Mouse (Mus musculus) fibroblast of lung, adult 2 months (primary cell): ENCODE measurements around the gene Uaca.

ENCODE experiments used
- DNase-seq: peaks from one replicate; pipeline ENCODE4 v3.0.0-alpha.2; 2011; ENCODE audit warnings: low read depth

Gene Uaca

GRCm38 (mm10) chr9:60794210-60794840 is at the start of gene Uaca:
Uaca (plus strand) TSS chr9:60794542.
- DNase-seq = peak; percentile 81

- DNase-seq = no peak
Measured at GRCm38 (mm10) chr9:60744971-60745370, 49.4 kb upstream of the Uaca start.

- no peak for DNase-seq
Measured at GRCm38 (mm10) chr9:60746561-60746960, 47.8 kb upstream of the Uaca start.

DNA sequence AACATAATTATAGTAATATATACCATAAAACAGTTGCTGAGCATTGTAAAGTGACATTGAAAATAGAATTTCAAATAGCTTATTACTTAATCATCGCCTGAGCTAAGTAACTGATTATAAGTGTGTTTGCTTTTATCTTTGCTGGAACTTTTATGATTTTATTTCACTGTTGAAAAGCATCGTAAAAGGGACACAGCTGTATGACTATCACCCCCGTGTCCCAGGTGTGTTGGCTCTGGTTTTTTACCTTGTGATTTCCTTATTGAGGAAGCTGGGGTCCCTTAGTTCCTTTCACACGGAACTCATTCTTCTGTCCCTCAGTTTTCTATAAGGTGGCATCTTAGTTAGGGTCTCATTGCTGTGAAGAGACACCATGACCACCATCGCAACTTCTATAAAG is 46.7 kb upstream of the Uaca start:
- DNase-seq = no peak

- no peak for DNase-seq
Measured at GRCm38 (mm10) chr9:60748191-60748590, 46.2 kb upstream of the Uaca start.

DNA sequence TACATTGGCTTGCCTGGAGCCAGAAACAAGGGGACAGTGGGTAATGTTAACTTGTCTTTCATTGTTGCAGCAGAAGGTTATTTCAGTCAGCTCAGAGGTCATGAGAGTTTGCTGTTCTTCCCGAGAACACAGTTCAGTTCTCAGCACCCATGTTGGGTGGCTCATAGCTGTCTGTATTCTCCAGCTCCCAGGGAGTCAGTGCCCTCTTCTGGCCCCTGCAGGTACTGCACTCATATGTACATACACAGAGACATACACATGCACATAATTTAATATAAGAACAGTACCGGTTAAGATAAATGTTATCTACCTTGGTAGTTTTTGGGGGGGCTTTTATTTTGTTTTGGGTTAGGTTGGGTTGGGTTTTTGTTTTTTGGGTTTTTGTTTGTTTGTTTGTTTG is 45.2 kb upstream of the Uaca start:
- DNase-seq = no peak

GRCm38 (mm10) chr9:60751098-60751497 is 43.2 kb upstream of the Uaca start:
- no peak for DNase-seq

DNA sequence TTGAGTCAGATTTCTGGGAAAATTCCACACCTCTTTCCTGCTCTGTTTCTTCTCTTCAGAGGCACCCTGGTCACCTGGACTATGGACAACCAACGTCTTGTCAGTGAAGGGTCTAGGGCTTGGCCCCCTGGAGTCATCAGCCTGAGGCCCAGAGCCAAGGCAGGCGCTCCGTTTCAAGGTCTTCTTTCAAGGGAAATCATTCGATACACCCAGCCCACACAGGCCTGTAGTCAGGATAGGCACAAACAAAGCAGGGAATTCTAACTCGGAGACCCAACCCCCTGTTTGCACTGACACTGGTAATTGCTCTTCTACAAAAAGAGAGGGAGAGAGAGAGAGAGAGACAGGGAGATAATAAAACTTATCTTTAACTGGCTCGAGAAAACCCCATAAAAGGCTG is 42.4 kb upstream of the Uaca start:
- DNase-seq = no peak

DNA sequence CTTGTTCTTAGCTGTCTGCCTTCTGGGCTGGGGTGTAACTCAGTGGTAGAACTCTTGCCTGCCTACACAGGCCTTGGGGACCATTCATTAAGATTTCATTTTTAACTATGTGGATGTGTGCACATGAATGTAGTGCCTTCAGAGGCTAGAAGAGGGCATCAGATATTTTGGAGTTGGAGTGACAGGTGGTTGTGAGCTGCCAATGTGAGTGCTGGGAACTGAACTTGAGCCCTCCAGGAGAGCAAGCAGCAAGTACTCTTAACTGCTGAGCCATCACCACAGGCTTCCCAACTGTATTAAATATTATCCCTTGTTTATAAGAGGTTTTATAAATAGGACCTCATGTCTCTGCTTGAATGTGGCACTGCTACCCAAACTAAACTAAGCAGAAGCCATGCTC is 41.7 kb upstream of the Uaca start:
- no peak for DNase-seq

DNA sequence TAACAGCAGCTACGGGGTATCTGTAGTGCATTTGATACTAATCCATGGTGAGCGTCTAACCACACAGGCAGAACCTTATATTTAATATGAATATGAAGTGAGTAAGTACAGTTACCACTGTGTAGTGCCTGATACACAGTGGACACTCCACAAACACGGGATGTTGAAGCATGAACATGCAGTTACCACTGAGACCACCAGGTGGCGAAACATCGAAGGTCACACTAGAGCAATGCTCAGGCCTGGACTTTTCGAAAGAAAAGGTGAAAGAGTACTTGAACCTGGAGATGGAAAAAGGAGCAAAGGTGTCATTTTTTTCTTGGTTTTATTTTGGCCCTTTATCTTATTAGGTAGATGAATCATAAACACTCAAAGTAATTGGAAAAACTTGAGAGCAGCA is 38.1 kb upstream of the Uaca start:
- no peak for DNase-seq

- no peak for DNase-seq
Measured at GRCm38 (mm10) chr9:60756866-60757740, 37.2 kb upstream of the Uaca start.

- DNase-seq = no peak
Measured at GRCm38 (mm10) chr9:60757817-60758216, 36.5 kb upstream of the Uaca start.

- no peak for DNase-seq
Measured at GRCm38 (mm10) chr9:60759436-60760007, 34.8 kb upstream of the Uaca start.

DNA sequence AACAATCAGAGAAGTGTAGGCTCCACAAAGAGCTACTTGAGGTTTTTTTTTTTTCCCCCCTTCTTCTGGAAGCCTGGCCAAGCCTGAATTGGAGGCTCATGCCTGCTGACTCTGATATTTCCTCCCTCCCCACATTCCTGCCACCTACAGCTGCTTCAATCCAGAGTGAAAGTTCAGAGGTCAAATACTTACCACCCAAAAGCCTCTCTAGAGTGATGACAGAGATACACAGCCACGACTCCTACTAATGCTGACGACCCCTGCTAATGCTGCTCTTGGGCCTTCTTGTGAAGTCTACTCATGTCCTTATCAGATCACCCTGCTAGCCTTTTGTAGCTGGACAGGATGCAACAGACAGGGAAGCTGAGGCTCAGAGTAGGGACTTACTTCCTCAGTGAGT is 29.2 kb upstream of the Uaca start:
- no peak for DNase-seq

DNA sequence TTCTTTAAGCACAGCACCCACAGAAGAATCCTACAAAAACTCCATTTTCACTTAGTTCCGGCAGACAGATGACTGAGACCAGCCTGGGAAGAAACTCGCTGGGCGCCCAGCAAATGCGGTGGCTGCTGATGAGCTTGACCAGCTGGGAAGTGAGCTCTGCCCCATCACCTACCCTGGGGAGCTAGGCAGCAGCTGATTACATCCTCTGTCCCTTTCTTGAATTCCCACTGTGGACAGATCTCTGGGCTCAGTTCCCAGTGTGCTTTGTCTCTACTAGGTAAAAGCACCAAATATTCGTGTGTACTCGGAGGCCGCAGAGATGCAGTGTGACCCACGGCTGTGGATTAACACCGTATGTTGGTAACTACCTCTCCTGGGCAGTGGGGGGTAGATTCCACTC is 25.9 kb upstream of the Uaca start:
- DNase-seq = no peak

DNA sequence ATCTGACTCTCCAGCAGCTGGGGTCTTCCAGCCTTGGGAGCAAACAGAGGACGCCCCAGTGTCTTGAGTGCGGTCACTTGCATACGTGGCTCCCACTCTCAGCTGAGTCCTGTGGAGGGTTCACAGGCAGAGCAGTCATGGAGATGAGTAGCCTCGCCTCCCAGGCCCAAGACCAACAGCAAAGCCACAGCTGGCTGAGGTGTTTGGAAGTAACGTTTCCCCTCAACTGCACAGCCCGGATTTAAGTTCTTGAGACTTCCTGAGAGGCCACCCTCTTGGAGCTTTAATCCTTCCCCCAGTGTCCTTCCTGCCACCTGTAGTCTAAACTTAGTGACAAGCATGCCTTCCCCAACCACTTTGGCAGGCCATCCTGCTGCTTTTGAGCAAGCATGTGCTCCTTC is 24.6 kb upstream of the Uaca start:
- no peak for DNase-seq

GRCm38 (mm10) chr9:60773713-60774112 is 20.6 kb upstream of the Uaca start:
- DNase-seq = no peak

DNA sequence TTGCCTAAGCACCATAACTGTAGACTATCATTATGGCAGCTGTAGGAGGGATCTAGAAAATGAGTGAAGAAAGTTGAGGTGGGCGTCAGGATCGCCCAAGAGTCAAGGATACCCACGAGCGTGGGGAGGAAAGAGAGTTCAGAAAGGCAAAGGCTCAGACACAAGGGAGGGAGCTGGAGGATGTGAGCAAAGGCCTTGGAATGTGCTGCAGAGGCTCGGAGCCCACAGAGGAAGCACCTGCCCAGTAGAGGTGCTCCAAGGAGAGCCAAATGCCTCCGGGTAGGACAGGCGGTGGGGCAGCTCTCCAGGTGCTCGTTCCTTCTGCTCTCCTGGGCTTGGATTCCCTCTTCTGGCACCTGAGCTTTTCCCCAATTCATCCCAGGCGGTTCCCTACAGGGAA is 17.4 kb upstream of the Uaca start:
- no peak for DNase-seq

DNA sequence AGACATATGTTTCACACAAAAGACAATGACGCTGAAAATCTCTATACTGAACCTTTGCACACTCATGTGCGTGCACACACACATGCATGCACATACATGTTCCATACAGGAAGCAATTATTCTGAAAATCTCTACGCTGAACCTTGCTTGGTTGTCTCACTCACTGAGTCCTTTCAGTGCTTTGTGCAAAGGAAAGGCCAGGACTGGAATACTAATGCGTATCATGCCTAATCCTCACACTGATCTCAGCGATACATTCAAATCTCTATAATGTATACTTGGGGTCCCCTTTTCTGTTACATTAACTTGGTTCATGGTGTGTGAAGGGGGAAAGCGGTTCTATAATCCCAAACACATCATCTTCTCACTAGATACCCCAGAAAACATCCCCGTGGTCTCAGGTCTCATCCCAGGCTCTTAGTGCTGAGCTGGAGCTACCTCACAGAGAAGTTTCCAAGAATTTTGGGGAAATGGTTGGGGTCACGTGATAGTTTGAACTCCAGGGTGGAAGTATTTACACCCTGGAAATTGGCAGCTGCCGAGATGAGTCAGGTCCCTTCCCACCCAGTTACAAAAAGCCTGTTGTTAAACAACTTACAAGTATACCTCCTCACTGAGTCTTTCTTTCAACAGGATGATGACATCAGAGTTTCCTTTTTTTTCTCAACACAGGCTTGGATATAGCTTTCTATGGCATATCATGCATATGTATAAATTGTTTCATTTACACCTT is 12.1 kb upstream of the Uaca start:
- peak; percentile 60 for DNase-seq

GRCm38 (mm10) chr9:60785069-60785468 is 9.3 kb upstream of the Uaca start:
- DNase-seq = no peak

- DNase-seq = no peak
Measured at GRCm38 (mm10) chr9:60787517-60788110, 6.7 kb upstream of the Uaca start.

GRCm38 (mm10) chr9:60790282-60790681 is 4.1 kb upstream of the Uaca start:
- DNase-seq = no peak
